28 mouse cellular contexts compared by ENCODE assay signal in genomic region chr10:25072617-25073016, GRCm38 (mm10).
DNase-seq lines count a peak whose midpoint lies in the region; ATAC-seq and TF ChIP-seq lines count a peak whose summit lies in the region.
"Had no signal": no experiment of that assay in that cellular context is flagged by ENCODE, and none has a peak within 500 bp of the region (broad histone marks: within the 10 kb centered on the region; RNA-seq: fewer than 3 reads in every experiment).

No protein-coding gene starts in this region.

- TF ChIP-seq CTCF in intestine, postnatal 0 days (IDR thresholded peaks at IDR 0.05; ENCODE audit: low read depth): no peak

- no peak overlapping the region for H3K4me2 ChIP-seq in intestine, embryonic 15.5 days (replicated peaks)
- H3K4me2 ChIP-seq in intestine, postnatal 0 days (replicated peaks; ENCODE audit: low read depth): no peak overlapping the region
- H3K4me2 ChIP-seq in embryonic facial prominence, embryonic 11.5 days (ENCODE audit: low read depth, low read length): no peak overlapping the region
- H3K4me2 ChIP-seq in midbrain, embryonic 16.5 days (ENCODE audit: low read length): no peak overlapping the region
- H3K4me2 ChIP-seq: forebrain, embryonic 15.5 days; heart, embryonic 15.5 days; hindbrain, embryonic 13.5 days; limb, embryonic 13.5 days; liver, embryonic 11.5 days; midbrain, embryonic 15.5 days; neural tube, embryonic 12.5 days had no signal

- H3K4me3 ChIP-seq in intestine, embryonic 15.5 days (replicated peaks): no peak overlapping the region
- no peak overlapping the region for H3K4me3 ChIP-seq in intestine, postnatal 0 days (ENCODE audit: low read depth, low read length)
- H3K4me3 ChIP-seq in embryonic facial prominence, embryonic 11.5 days (ENCODE audit: low read depth, low read length): no peak overlapping the region
- no peak overlapping the region for H3K4me3 ChIP-seq in midbrain, embryonic 16.5 days (ENCODE audit: low read depth, low read length)
- H3K4me3 ChIP-seq: forebrain, embryonic 15.5 days; heart, embryonic 10.5 days; heart, embryonic 15.5 days; hindbrain, embryonic 13.5 days; layer of hippocampus, adult 2 months; limb, embryonic 13.5 days; midbrain, embryonic 10.5 days; midbrain, embryonic 15.5 days; neural tube, embryonic 12.5 days had no signal

- H3K36me3 ChIP-seq in intestine, embryonic 15.5 days: no peaks in the 10 kb centered on the region
- no peaks in the 10 kb centered on the region for H3K36me3 ChIP-seq in intestine, postnatal 0 days (ENCODE audit: control insufficient read depth, insufficient read depth)
- no peaks in the 10 kb centered on the region for H3K36me3 ChIP-seq in embryonic facial prominence, embryonic 11.5 days (replicated peaks; ENCODE audit: control insufficient read depth, insufficient read depth, low read depth, low read length)
- H3K36me3 ChIP-seq in midbrain, embryonic 16.5 days (ENCODE audit: control insufficient read depth, insufficient read depth, low read length): no peaks in the 10 kb centered on the region
- H3K36me3 ChIP-seq: forebrain, embryonic 15.5 days; heart, embryonic 10.5 days; heart, embryonic 15.5 days; hindbrain, embryonic 13.5 days; limb, embryonic 13.5 days; midbrain, embryonic 10.5 days; midbrain, embryonic 15.5 days; neural tube, embryonic 12.5 days had no signal

- peaks cover 6% of the 10 kb centered on the region for H3K4me1 ChIP-seq in intestine, embryonic 15.5 days (replicated peaks)
- no peaks in the 10 kb centered on the region for H3K4me1 ChIP-seq in intestine, postnatal 0 days (replicated peaks; ENCODE audit: control insufficient read depth, insufficient read depth, low read length)
- H3K4me1 ChIP-seq in embryonic facial prominence, embryonic 11.5 days (ENCODE audit: control insufficient read depth, insufficient read depth, low read length): no peaks in the 10 kb centered on the region
- peaks cover 3% of the 10 kb centered on the region for H3K4me1 ChIP-seq in midbrain, embryonic 16.5 days (ENCODE audit: control insufficient read depth, insufficient read depth, low read length)
- H3K4me1 ChIP-seq: forebrain, embryonic 15.5 days; limb, embryonic 13.5 days; midbrain, embryonic 10.5 days; neural tube, embryonic 12.5 days had no signal

- WGBS in intestine, embryonic 15.5 days: 52% methylated on average over 2 of the region's 2 CpGs
- WGBS in intestine, postnatal 0 days: 60% methylated on average over 2 of the region's 2 CpGs
- WGBS in embryonic facial prominence, embryonic 11.5 days: 50% methylated on average over 2 of the region's 2 CpGs
- 80% methylated on average over 2 of the region's 2 CpGs for WGBS in midbrain, embryonic 16.5 days

- H3K9me3 ChIP-seq in intestine, embryonic 15.5 days: no peaks in the 10 kb centered on the region
- no peaks in the 10 kb centered on the region for H3K9me3 ChIP-seq in intestine, postnatal 0 days (ENCODE audit: control insufficient read depth)
- no peaks in the 10 kb centered on the region for H3K9me3 ChIP-seq in embryonic facial prominence, embryonic 11.5 days (replicated peaks; ENCODE audit: control insufficient read depth, low read length)
- H3K9me3 ChIP-seq in midbrain, embryonic 16.5 days (replicated peaks; ENCODE audit: control insufficient read depth, low read length, poor library complexity, severe bottlenecking): no peaks in the 10 kb centered on the region; the same call in 1 of the 2 replicates
- H3K9me3 ChIP-seq: forebrain, embryonic 15.5 days; heart, embryonic 15.5 days; hindbrain, embryonic 13.5 days; midbrain, embryonic 10.5 days; midbrain, embryonic 15.5 days had no signal

- no peak overlapping the region for H3K27ac ChIP-seq in intestine, embryonic 15.5 days
- no peak overlapping the region for H3K27ac ChIP-seq in intestine, postnatal 0 days (ENCODE audit: low read depth, low read length)
- no peak overlapping the region for H3K27ac ChIP-seq in embryonic facial prominence, embryonic 11.5 days (replicated peaks; ENCODE audit: low read depth, low read length)
- no peak overlapping the region for H3K27ac ChIP-seq in midbrain, embryonic 16.5 days (ENCODE audit: low read length)
- H3K27ac ChIP-seq: forebrain, embryonic 15.5 days; heart, embryonic 10.5 days; heart, embryonic 15.5 days; hindbrain, embryonic 13.5 days; layer of hippocampus, adult 2 months; limb, embryonic 13.5 days; midbrain, embryonic 10.5 days; midbrain, embryonic 15.5 days; neural tube, embryonic 12.5 days had no signal

- no peak overlapping the region for H3K9ac ChIP-seq in intestine, embryonic 15.5 days
- H3K9ac ChIP-seq in intestine, postnatal 0 days (ENCODE audit: low read depth, low read length): no peak overlapping the region
- no peak overlapping the region for H3K9ac ChIP-seq in embryonic facial prominence, embryonic 11.5 days (replicated peaks; ENCODE audit: low read length)
- no peak overlapping the region for H3K9ac ChIP-seq in midbrain, embryonic 16.5 days (ENCODE audit: low read depth, low read length)
- H3K9ac ChIP-seq: forebrain, embryonic 15.5 days; heart, embryonic 15.5 days; hindbrain, embryonic 13.5 days; limb, embryonic 13.5 days; midbrain, embryonic 15.5 days; neural tube, embryonic 12.5 days had no signal

- ATAC-seq in intestine, embryonic 15.5 days: peak; percentile 36; the same call in 1 of the 2 replicates
- ATAC-seq in intestine, postnatal 0 days: no peak
- no peak for ATAC-seq in embryonic facial prominence, embryonic 11.5 days (replicated peaks; ENCODE audit: insufficient number of reproducible peaks, low FRiP score, low TSS enrichment, low read depth)
- ATAC-seq in midbrain, embryonic 16.5 days: no peak
- ATAC-seq: activated CD4-positive, CD25-positive, alpha-beta regulatory T cell, adult 4 months; forebrain, embryonic 15.5 days; midbrain, embryonic 15.5 days had no signal

- no peaks in the 10 kb centered on the region for H3K27me3 ChIP-seq in intestine, embryonic 15.5 days (replicated peaks)
- H3K27me3 ChIP-seq in intestine, postnatal 0 days (replicated peaks; ENCODE audit: control insufficient read depth, insufficient read depth, low read length): no peaks in the 10 kb centered on the region
- H3K27me3 ChIP-seq in embryonic facial prominence, embryonic 11.5 days (ENCODE audit: control insufficient read depth, insufficient read depth, low read length): no peaks in the 10 kb centered on the region
- H3K27me3 ChIP-seq in midbrain, embryonic 16.5 days (ENCODE audit: control insufficient read depth, insufficient read depth, low read depth, low read length): no peaks in the 10 kb centered on the region
- H3K27me3 ChIP-seq: forebrain, embryonic 15.5 days; heart, embryonic 15.5 days; hindbrain, embryonic 13.5 days; limb, embryonic 13.5 days; midbrain, embryonic 15.5 days; neural tube, embryonic 12.5 days had no signal

- peak; percentile 47 for DNase-seq in 3T3-L1 (ENCODE audit: low read depth, low spot score)
- peak; percentile 43 for DNase-seq in embryo, embryonic 10 days (ENCODE audit: low spot score)
- peak; percentile 42 for DNase-seq in embryonic facial prominence, embryonic 11.5 days (ENCODE audit: low spot score)
- no peak for DNase-seq in adrenal gland, adult 8-10 months
- no peak for DNase-seq in ovary, postnatal 36 days (ENCODE audit: low spot score)
- DNase-seq: adrenal gland, adult 2 months; cerebellum, adult 2 months; cerebellum, postnatal 25 days; gastrocnemius, postnatal 14 days; heart, postnatal 36 days; kidney, adult 2 months; kidney, postnatal 36 days; thymus, adult 2 months; thymus, postnatal 36 days had no signal

Comparison
In these comparisons a context has a peak if more than half of its experiments do, and no peak if none do; other contexts are left out.
1. DNase-seq: peak in 3T3-L1 (single experiment), embryo, embryonic 10 days (single experiment) and embryonic facial prominence, embryonic 11.5 days (single experiment); none in adrenal gland, adult 8-10 months (single experiment) and ovary, postnatal 36 days (single experiment).